Mouse (Mus musculus): ENCODE results near the gene Bhlhb9.

DNA sequence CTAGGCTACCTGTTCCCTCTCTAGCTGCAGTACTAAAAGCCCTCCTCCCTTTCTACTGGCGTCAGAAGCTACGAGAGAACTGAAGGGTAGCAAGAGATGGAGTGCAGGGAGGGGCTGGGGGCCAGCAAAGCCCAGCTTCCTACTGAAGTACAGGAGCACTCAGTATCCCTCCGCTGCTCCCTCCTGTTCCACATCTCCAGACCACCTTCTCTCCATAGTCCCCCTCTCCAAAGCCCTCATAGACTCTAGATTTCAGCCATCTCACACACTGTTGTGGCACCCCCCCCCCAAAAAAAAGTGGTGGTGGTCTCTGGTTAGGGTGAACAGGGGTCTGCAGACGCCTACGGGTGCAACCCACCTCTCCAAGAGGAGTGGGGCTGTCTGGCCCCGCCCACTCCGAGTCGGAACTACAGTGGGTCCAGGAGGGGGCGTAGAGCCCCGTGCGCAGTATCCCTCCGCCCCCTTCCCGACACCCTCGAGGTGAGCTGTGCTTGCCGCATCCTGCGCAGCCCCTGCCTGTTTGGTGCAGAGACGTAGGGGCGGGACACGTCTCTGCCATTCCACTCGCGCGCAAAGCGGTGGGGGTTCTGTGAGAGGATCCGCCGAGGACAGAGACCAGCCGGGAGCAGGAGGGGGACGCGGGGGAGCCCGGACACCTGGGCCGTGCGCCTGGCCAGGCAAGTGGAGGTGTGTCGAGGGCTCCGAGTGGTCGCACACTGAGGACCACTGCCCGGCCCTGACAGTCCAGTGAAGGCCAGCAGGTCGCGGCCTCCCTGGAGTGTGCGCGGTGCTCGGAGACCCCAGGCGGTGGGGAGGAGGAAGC is 88.2 kb downstream of the Bhlhb9 start:
- no peak for TF ChIP-seq POLR2A (IDR thresholded peaks at IDR 0.05; ENCODE audit: borderline replicate concordance, control insufficient read depth, low read depth, low read length)
- TF ChIP-seq CTCF (IDR thresholded peaks at IDR 0.05; ENCODE audit: control insufficient read depth, insufficient read depth, low read length): no peak
